ENCODE assay signal across 1 mouse cellular context in the genomic region with DNA sequence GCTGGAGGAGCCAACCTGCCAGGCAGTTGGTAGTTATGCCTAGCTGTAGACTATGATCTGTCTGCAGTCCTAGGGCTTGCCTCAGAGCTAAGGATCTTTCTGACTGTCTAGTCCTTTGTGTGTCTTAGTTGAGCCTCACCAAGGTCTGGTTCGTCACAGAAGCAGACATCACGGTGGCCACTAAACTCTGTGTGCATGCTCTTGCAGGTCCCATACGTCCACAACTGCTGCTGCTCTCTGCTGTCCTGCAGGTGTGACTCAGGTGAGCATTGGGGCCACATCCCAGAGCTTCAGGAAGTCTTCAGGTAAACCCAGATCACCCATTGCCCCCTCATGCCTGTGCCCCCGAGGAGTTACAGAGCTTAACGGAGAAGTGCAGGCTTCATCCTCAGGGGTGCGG.
A peak's percentile ranks its signal among the peaks of the same experiment; 100 is the strongest.
TF ChIP-seq lines count a peak whose summit lies in the region.

No protein-coding gene starts in this region.

TF ChIP-seq in myocyte, 11 proteins besides CTCF, POLR2A, EP300 and RAD21:
- no peak for TF ChIP-seq TCF12 (IDR thresholded peaks at IDR 0.05; ENCODE audit: insufficient read depth, poor library complexity, severe bottlenecking)
- TF ChIP-seq POLR2AphosphoS2 (IDR thresholded peaks at IDR 0.05; ENCODE audit: insufficient read length, low read depth), result peak; percentile 93
